Mouse (Mus musculus): ENCODE results near the gene Stx18.

GRCm38 (mm10) chr5:38080472-38080871, 41.9 kb downstream of the Stx18 start:
- TF ChIP-seq CTCF (IDR thresholded peaks at IDR 0.05; ENCODE audit: extremely low read depth, insufficient read depth, insufficient read length, insufficient replicate concordance) (no peak), POLR2A (IDR thresholded peaks at IDR 0.05; ENCODE audit: low read depth, low read length) (no peak)

Data from spleen, adult 2 months (tissue).